Mouse (Mus musculus) kidney, adult 10 weeks (tissue): Measurements from ENCODE around the gene Lrrc19. TPM values are rescaled to one million over a fixed set of nuclear protein-coding genes. Genes with fewer than 3 reads are reported as not detected.

ENCODE experiments used
- polyA plus RNA-seq: library from polyadenylated mRNA; stranded (reverse); fragments of 350-450 nt; fragmentation: Illumina TruSeq; extraction: RNeasy Lipid Tissue Mini Kit (QIAGEN cat#74804); gene quantifications from one replicate; pipeline ENCODE4 v1.2.3, GENCODE M21; 2014; ENCODE audit warnings: low read depth, low replicate concordance

Lrrc19 gene
- 825 TPM for polyA plus RNA-seq

GRCm38 (mm10) chr4:94649920-94650319 lies at the start of gene Lrrc19:
TSS of gene Lrrc19 (minus strand) at chr4:94650144.

GRCm38 (mm10) chr4:94613972-94614626 lies 35.8 kb downstream of the Lrrc19 start, which contains the start of gene Ift74:
TSS of gene Ift74 (plus strand) at chr4:94614491.

GRCm38 (mm10) chr4:94603031-94603629 lies 46.8 kb downstream of the Lrrc19 start, which contains the start of gene Plaa:
TSS of gene Plaa (minus strand) at chr4:94603244.

Other genes with a start within 250 kb of the Lrrc19 start
- not detected for gene Gm10306, start 93.6 kb downstream of the Lrrc19 start, polyA plus RNA-seq
- 21.5 TPM for gene Caap1, start 93.3 kb downstream of the Lrrc19 start, polyA plus RNA-seq
- 147 TPM for gene Plaa, start 46.9 kb downstream of the Lrrc19 start, polyA plus RNA-seq
- gene Ift74, start 35.7 kb downstream of the Lrrc19 start, polyA plus RNA-seq, result 60.7 TPM
- gene Tek, start 89.1 kb upstream of the Lrrc19 start, polyA plus RNA-seq, result 36.5 TPM